Mouse (Mus musculus) intestine, embryonic 15.5 days (tissue): ENCODE data around the gene Cers5. TPM values are rescaled to one million over a fixed set of nuclear protein-coding genes. Genes with fewer than 3 reads are reported as not detected.

Source experiments
- ATAC-seq: fragments of 200-750 bp; cut with Nextera tagmentation; 2 replicates; pipeline ENCODE4 v1.8.0; 2017; ENCODE audit warnings: moderate TSS enrichment, moderate library complexity
- H3K27ac ChIP-seq: fragments of 300-500 bp; sonication (generic); 2 replicates; pipeline ENCODE4 v1.5.1; 2015; ENCODE audit warnings: mild to moderate bottlenecking, inconsistent platforms
- H3K27me3 ChIP-seq: fragments of 300-500 bp; sonication (generic); replicated peaks from 2 replicates; pipeline ENCODE4 v1.6.1; 2015; ENCODE audit warnings: inconsistent platforms
- H3K36me3 ChIP-seq: fragments of 300-500 bp; sonication (generic); 2 replicates; pipeline ENCODE4 v1.6.1; 2015; ENCODE audit warnings: inconsistent platforms
- H3K4me1 ChIP-seq: fragments of 300-500 bp; sonication (generic); replicated peaks from 2 replicates; pipeline ENCODE4 v1.6.1; 2015; ENCODE audit warnings: inconsistent platforms
- H3K4me2 ChIP-seq: fragments of 300-500 bp; sonication (generic); replicated peaks from 2 replicates; pipeline ENCODE4 v1.6.1; 2015; ENCODE audit warnings: mild to moderate bottlenecking, inconsistent platforms
- H3K4me3 ChIP-seq: fragments of 300-500 bp; sonication (generic); replicated peaks from 2 replicates; pipeline ENCODE4 v1.5.1; 2015; ENCODE audit warnings: inconsistent platforms
- H3K9ac ChIP-seq: fragments of 300-500 bp; sonication (generic); 2 replicates; pipeline ENCODE4 v1.6.1; 2015; ENCODE audit warnings: inconsistent platforms
- H3K9me3 ChIP-seq: fragments of 300-500 bp; sonication (generic); 2 replicates; pipeline ENCODE4 v1.6.1; 2016; ENCODE audit warnings: inconsistent platforms
- WGBS: fragments of 180-500 bp; shearing (Covaris S2); methylation state at CpG from one replicate; pipeline ENCODE4 v1.1.7; 2015; 5-methylcytosine and 5-hydroxymethylcytosine counted together
- polyA plus RNA-seq: library from polyadenylated mRNA; unstranded; fragments of >200 nt; fragmentation: Nextera tagmentation; extraction: Ambion mirVana; gene quantifications from 2 replicates; pipeline ENCODE4 v1.2.1, GENCODE M21; 2015

Cers5 gene
- polyA plus RNA-seq, 1 experiment from 2014 or later: 49.5 TPM

GRCm38 (mm10) chr15:99712666-99713559 lies 59.8 kb downstream of the Cers5 start:
- 0 out of 2 replicates have a peak overlapping the region, but pooled peaks have one; percentile 6 for H3K27ac ChIP-seq
- WGBS: 69% methylated on average over 13 of the region's 13 CpGs
- no peaks in the 10 kb centered on the region for H3K27me3 ChIP-seq
- no peak for ATAC-seq
- H3K4me1 ChIP-seq: peaks cover 12% of the 10 kb centered on the region
- H3K9ac ChIP-seq: no peak overlapping the region
- H3K9me3 ChIP-seq: no peaks in the 10 kb centered on the region
- no peak overlapping the region for H3K4me3 ChIP-seq
- H3K36me3 ChIP-seq: peaks cover 42% of the 10 kb centered on the region
- no peak overlapping the region for H3K4me2 ChIP-seq

- Histone ChIP-seq H3K4me1 (peaks cover 6% of the 10 kb centered on the region; the same call in 1 of the 2 replicates), H3K27me3 (no peaks in the 10 kb centered on the region), H3K4me2 (no peak overlapping the region), H3K36me3 (peaks cover 49% of the 10 kb centered on the region), H3K9ac (no peak overlapping the region), H3K9me3 (no peaks in the 10 kb centered on the region), H3K27ac (no peak overlapping the region), H3K4me3 (no peak overlapping the region)
- 63% methylated on average over 3 of the region's 3 CpGs for WGBS
- no peak for ATAC-seq
Observed at GRCm38 (mm10) chr15:99711491-99711890, 61.2 kb downstream of the Cers5 start.

- H3K9ac ChIP-seq: no peak overlapping the region
- H3K27ac ChIP-seq: no peak overlapping the region
- H3K36me3 ChIP-seq: peaks cover 49% of the 10 kb centered on the region
- no peaks in the 10 kb centered on the region for H3K27me3 ChIP-seq
- ATAC-seq: no peak
- no peak overlapping the region for H3K4me2 ChIP-seq
- 86% methylated on average over 10 of the region's 10 CpGs for WGBS
- H3K4me3 ChIP-seq: no peak overlapping the region
- no peaks in the 10 kb centered on the region for H3K9me3 ChIP-seq
- H3K4me1 ChIP-seq: no peaks in the 10 kb centered on the region
Observed at GRCm38 (mm10) chr15:99710221-99711190, 62.2 kb downstream of the Cers5 start.

- Histone ChIP-seq H3K36me3 (peaks cover 53% of the 10 kb centered on the region), H3K9ac (no peak overlapping the region), H3K27me3 (no peaks in the 10 kb centered on the region), H3K4me3 (no peak overlapping the region), H3K27ac (no peak overlapping the region), H3K4me1 (peaks cover 15% of the 10 kb centered on the region), H3K4me2 (no peak overlapping the region), H3K9me3 (no peaks in the 10 kb centered on the region)
- no peak for ATAC-seq
- WGBS: 92% methylated on average over 13 of the region's 13 CpGs
Observed at GRCm38 (mm10) chr15:99708176-99708575, 64.5 kb downstream of the Cers5 start.

- H3K27me3 ChIP-seq: no peaks in the 10 kb centered on the region
- peaks cover 30% of the 10 kb centered on the region for H3K36me3 ChIP-seq
- peak within 1 kb of the TSS; percentile 64 for H3K27ac ChIP-seq
- no peak within 1 kb of the TSS for H3K4me3 ChIP-seq
- ATAC-seq: no peak
- WGBS: 67% methylated on average over 11 of the region's 11 CpGs
- peak within 1 kb of the TSS; percentile 26 for H3K4me2 ChIP-seq
- H3K9ac ChIP-seq: no peak within 1 kb of the TSS
- H3K4me1 ChIP-seq: peaks cover 34% of the 10 kb centered on the region
- H3K9me3 ChIP-seq: no peaks in the 10 kb centered on the region
Observed at GRCm38 (mm10) chr15:99705440-99706048, 67.1 kb downstream of the Cers5 start, which contains the start of gene Gm17349. TSS of gene Gm17349 (minus strand) at chr15:99705490.

GRCm38 (mm10) chr15:99704881-99705280 lies 67.8 kb downstream of the Cers5 start:
- H3K4me3 ChIP-seq: no peak overlapping the region
- no peak for ATAC-seq
- peaks cover 30% of the 10 kb centered on the region for H3K36me3 ChIP-seq
- peaks cover 38% of the 10 kb centered on the region for H3K4me1 ChIP-seq
- 75% methylated on average over 7 of the region's 7 CpGs for WGBS
- H3K9ac ChIP-seq: no peak overlapping the region
- no peaks in the 10 kb centered on the region for H3K27me3 ChIP-seq
- peak overlapping the region; percentile 26; the same call in 1 of the 2 replicates for H3K4me2 ChIP-seq
- H3K27ac ChIP-seq: peak overlapping the region; percentile 64
- no peaks in the 10 kb centered on the region for H3K9me3 ChIP-seq

- no peak for ATAC-seq
- Histone ChIP-seq H3K4me3 (no peak overlapping the region), H3K9me3 (no peaks in the 10 kb centered on the region), H3K27ac (peak overlapping the region; percentile 64), H3K36me3 (peaks cover 24% of the 10 kb centered on the region), H3K9ac (no peak overlapping the region), H3K4me1 (peaks cover 38% of the 10 kb centered on the region), H3K4me2 (peak overlapping the region; percentile 26), H3K27me3 (no peaks in the 10 kb centered on the region)
- WGBS: 56% methylated on average over 23 of the region's 23 CpGs
Observed at GRCm38 (mm10) chr15:99704041-99704681, 68.5 kb downstream of the Cers5 start.

- no peaks in the 10 kb centered on the region for H3K27me3 ChIP-seq
- H3K4me2 ChIP-seq: peak overlapping the region; percentile 26; the same call in 1 of the 2 replicates
- no peak for ATAC-seq
- no peak overlapping the region for H3K4me3 ChIP-seq
- H3K27ac ChIP-seq: 0 out of 2 replicates have a peak overlapping the region, but pooled peaks have one; percentile 18
- peaks cover 41% of the 10 kb centered on the region for H3K4me1 ChIP-seq
- H3K9me3 ChIP-seq: no peaks in the 10 kb centered on the region
- H3K36me3 ChIP-seq: peaks cover 19% of the 10 kb centered on the region; the same call in 1 of the 2 replicates
- no peak overlapping the region for H3K9ac ChIP-seq
- 75% methylated on average over 5 of the region's 5 CpGs for WGBS
Observed at GRCm38 (mm10) chr15:99703676-99704040, 69.0 kb downstream of the Cers5 start.

GRCm38 (mm10) chr15:99703104-99703503 lies 69.6 kb downstream of the Cers5 start:
- Histone ChIP-seq H3K27me3 (no peaks in the 10 kb centered on the region), H3K36me3 (peaks cover 16% of the 10 kb centered on the region; the same call in 1 of the 2 replicates), H3K9me3 (no peaks in the 10 kb centered on the region), H3K4me3 (peak overlapping the region; percentile 89), H3K27ac (peak overlapping the region; percentile 45; the same call in 1 of the 2 replicates), H3K4me1 (peaks cover 43% of the 10 kb centered on the region), H3K9ac (peak overlapping the region; percentile 98), H3K4me2 (peak overlapping the region; percentile 72)
- WGBS: 65% methylated on average over 9 of the region's 9 CpGs
- ATAC-seq: no peak

GRCm38 (mm10) chr15:99701999-99702900 lies 70.4 kb downstream of the Cers5 start, which contains the start of gene Smarcd1:
TSS of gene Smarcd1 (plus strand) at chr15:99702129.
- Histone ChIP-seq H3K4me2 (peak within 1 kb of the TSS; percentile 72), H3K9me3 (no peaks in the 10 kb centered on the region), H3K4me3 (peak within 1 kb of the TSS; percentile 89), H3K4me1 (peaks cover 43% of the 10 kb centered on the region), H3K9ac (peak within 1 kb of the TSS; percentile 98), H3K27ac (peak within 1 kb of the TSS; percentile 97), H3K36me3 (0 out of 2 replicates have a peak, but pooled peaks cover 7% of the 10 kb centered on the region), H3K27me3 (no peaks in the 10 kb centered on the region)
- peak; percentile 86 for ATAC-seq
- under 1% methylated on average over 60 of the region's 71 CpGs for WGBS
